Mouse (Mus musculus): ENCODE data around the gene Med16.

Gene Med16

DNA sequence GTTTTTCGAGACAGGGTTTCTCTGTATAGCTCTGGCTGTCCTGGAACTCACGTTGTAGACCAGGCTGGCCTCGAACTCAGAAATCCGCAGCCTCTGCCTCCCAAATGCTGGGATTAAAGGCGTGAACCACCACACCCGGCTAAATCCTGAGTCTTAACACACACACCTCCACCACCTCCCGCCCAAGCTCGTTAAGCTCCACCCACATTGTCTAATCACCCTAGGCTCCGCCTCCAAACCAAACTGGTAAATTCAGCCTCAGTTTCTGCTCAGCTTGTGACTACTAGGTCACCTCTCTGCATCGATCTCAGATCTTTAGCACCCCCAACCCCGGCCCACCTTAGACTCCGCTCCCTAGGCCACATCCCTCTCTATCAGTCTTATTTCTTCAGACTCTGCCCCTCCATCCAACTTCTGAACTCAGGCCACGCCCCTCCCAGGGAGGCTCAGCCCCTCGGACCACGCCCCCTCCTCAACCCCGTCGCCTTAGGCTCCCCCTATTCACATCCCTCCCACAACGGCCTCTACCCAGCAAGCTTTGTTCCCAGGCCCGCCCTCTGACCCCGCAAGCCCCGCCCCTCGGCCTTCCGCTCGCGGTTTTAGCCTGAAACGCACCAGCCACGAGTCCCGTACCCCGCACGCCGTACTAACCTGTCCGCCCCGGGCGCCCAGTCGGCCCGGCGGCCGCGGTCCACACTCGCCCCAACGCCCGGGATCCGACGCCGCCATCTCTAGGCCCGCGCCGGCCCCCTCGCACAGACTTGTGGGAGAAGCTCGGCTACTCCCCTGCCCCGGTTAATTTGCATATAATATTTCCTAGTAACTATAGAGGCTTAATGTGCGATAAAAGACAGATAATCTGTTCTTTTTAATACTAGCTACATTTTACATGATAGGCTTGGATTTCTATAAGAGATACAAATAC lies at the start of gene Med16:
Gene Med16 (minus strand): TSS at position 757 of the 925 bp plus-strand sequence.
- peak; percentile 95 to 97 for DNase-seq (ENCODE audit: low spot score in 2 of 2)

GRCm38 (mm10) chr10:79958140-79958816 lies 49.6 kb upstream of the Med16 start:
- DNase-seq (ENCODE audit: low spot score in 2 of 2): peak; percentile 69 to 86

- DNase-seq (ENCODE audit: low spot score in 2 of 2): no peak
Observed at GRCm38 (mm10) chr10:79956643-79957154, 48.0 kb upstream of the Med16 start.

- no peak for DNase-seq (ENCODE audit: low spot score in 2 of 2)
Observed at GRCm38 (mm10) chr10:79955691-79956090, 47.0 kb upstream of the Med16 start.

DNA sequence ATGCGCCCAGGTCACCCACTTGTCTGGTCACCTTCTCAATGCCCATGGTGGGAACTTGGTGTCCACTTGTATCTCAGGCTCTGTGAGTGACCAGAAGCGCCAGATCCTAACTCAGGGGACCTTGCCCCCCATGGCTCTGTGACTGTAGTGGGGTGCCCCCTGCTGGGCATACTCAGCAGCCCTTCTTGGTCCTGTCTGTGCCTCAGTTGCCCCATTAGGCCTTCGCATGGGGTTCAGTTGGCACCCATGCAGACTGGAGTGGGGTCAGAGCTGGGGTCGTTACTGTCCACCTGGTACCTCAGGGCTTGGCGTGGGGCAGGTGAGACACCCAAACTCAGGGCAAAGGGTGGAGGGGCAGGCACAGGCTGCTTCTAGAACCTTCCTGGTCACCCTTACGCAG lies 45.2 kb upstream of the Med16 start:
- DNase-seq (ENCODE audit: low spot score in 2 of 2): no peak

GRCm38 (mm10) chr10:79950661-79951060 lies 41.9 kb upstream of the Med16 start:
- DNase-seq (ENCODE audit: low spot score in 2 of 2): no peak

DNA sequence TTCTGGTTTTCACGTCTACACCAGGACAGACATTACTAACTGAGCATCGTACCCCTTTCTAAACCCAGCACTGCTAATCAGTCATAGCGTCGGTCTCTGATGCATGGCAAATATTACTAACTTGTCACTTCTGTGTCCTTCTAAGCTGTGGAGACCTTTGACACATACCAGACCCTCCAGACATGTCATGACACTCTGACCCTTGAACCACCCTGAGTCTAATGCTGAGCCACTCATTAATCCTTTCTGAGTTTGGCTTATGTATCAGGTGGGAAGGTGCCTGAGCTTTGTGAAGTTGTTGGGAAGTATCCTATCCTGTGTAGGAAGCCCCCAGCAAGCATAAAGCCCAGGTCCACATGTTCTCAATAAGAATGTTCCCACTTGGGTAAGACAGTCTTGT lies 41.1 kb upstream of the Med16 start:
- no peak for DNase-seq (ENCODE audit: low spot score in 2 of 2)

- DNase-seq (ENCODE audit: low spot score in 2 of 2): no peak
Observed at GRCm38 (mm10) chr10:79947502-79947901, 38.8 kb upstream of the Med16 start.

DNA sequence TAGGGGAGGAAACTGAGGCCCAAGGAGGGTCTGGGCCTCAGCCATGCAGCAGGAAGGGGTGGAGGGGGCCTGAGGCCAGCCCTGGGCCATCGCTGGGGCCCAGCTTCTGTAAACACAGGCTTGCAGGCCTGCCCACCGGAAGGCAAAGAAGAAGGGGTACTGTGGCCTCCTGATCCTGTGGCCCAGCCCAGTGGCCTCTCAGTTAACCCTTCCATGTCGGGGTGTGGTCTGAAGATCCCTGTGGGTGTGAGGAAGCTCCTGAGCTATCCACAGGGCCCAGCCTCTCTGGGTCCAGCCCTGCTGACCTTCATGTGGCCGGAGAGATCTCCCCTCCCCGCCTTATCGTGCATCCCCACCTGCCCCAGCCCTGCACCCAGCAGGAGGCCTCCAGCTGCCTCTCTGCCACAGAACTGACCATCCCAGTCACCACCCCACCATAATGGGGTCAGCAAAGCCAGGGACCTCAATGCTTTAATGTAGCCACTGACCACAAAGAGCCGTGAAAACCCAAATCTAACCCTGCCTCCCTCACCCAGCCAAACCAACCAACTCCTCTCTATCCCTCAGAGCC lies 38.1 kb upstream of the Med16 start:
- no peak for DNase-seq (ENCODE audit: low spot score in 2 of 2)

DNA sequence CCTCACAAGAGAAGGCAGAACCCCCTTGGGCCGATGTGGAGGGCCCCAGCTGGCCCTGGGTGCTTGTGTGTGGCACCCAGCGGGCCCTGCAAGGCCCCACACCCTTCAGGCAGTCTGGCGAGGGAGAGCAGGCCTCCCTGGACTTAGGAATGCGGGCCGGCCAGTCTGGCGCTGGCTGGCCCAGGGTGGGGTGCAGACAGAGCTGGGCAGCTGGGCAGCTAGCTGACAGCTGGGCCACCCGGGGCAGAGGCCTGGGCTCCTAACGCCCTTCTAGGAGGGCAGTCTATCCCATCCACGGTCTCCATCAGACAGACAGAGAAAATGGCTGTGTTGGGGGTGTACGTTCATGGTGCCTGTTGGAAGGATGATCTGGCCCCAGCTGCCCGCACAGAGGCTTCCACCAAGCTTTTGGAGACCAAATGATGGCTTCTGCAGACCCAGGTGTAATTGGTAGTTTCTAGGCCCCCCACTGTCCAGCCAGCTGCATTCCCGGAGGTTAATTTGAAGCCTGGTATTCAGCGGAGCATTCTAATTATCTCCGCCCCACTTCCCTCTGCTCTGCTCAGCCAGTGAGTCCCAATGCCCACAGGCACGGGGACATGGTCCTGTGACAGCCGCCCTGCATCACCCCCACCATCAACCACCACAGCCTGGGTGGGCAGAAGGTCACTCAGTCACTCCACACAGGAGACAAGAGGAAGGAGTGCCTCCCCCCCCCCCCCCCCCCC lies 36.9 kb upstream of the Med16 start:
- DNase-seq (ENCODE audit: low spot score in 2 of 2): peak in 1 of 2 experiments; percentile 53

DNA sequence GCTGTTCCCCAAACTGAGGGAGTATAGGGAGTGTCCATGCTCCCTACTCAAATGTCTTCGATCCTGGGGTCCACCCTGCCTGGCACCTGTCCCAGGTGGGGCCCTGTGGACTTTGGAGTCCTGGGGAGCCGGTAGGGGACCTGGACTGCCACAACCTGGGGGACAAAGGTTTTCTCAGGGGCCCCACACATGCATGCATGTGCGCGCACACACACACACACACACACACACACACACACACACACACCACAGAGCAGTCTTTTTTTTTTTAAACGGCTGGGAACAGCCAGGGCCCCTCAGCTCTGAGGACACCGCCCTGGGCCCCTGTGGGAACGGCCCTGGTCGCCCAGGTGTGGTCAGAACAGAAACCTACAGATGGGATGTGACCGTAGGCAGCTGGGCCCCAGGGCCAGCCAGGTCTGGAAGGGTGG lies 34.8 kb upstream of the Med16 start:
- no peak for DNase-seq (ENCODE audit: low spot score in 2 of 2)

- no peak for DNase-seq (ENCODE audit: low spot score in 2 of 2)
Observed at GRCm38 (mm10) chr10:79942988-79943387, 34.3 kb upstream of the Med16 start.

GRCm38 (mm10) chr10:79940749-79941148 lies 32.0 kb upstream of the Med16 start:
- DNase-seq (ENCODE audit: low spot score in 2 of 2): no peak

DNA sequence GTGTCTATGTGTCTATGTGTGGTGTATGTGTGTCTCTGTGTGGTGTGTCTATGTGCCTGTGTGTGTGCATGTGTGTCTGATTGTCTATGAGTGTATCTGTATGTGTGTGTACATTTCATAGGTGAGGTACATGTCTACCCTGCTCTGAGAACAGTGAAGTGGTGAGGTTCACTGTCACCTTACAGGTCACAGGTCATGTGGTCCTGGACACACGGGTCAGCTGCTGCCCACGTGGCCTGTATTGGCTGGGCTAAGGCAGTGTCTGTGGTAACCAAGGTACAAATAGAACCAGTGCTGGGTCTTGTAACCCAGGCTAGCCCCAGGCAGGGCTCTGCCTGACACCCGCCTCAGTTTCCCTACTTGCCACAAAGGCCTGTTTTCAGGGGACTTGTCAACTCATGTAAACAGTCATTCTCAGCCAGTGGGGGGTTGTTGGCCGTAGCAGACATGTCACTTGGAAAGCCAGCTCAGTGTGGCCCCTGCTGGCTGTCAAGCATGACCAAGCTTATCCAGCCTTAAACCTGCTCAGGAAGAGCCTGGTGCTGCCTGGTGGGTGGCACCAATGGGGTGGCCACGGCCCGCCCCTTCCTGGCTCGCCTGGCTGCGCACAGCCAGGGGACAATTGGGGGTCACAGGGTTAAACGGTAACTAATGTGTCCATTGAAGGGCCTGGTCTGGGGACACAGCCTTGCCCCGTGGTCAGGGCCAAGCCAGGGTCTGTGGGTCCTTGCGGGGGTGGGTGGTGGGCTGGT lies 29.2 kb upstream of the Med16 start:
- no peak for DNase-seq (ENCODE audit: low spot score in 2 of 2)

DNA sequence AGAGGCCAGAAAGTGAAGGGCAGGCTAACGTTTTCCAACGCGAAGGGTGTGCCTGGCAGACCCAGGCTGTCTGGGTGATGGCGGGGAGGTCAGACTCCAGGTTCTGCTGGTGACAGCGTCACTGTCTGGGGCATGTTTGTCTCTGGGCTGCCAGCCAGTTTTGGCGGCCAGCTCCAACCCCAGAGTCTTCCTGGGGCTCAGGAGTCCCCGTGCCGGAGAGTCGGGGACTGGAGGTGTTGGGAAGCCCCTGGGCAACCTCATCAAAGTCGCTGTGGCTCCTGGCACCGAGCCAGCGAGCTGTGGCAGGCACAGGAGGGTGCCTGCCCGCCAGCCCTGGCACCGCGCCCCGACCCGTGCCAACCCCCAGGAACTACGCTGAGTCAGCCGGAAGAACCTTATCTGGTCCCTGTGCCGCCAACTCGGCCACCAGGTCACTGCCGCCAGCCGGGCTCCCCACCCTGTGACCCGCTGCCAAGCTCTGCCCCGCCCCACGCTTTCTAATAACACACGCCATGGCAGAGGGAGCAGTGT lies 28.3 kb upstream of the Med16 start:
- DNase-seq (ENCODE audit: low spot score in 2 of 2): peak; percentile 78

GRCm38 (mm10) chr10:79936284-79936910 lies 27.7 kb upstream of the Med16 start:
- no peak for DNase-seq (ENCODE audit: low spot score in 2 of 2)

DNA sequence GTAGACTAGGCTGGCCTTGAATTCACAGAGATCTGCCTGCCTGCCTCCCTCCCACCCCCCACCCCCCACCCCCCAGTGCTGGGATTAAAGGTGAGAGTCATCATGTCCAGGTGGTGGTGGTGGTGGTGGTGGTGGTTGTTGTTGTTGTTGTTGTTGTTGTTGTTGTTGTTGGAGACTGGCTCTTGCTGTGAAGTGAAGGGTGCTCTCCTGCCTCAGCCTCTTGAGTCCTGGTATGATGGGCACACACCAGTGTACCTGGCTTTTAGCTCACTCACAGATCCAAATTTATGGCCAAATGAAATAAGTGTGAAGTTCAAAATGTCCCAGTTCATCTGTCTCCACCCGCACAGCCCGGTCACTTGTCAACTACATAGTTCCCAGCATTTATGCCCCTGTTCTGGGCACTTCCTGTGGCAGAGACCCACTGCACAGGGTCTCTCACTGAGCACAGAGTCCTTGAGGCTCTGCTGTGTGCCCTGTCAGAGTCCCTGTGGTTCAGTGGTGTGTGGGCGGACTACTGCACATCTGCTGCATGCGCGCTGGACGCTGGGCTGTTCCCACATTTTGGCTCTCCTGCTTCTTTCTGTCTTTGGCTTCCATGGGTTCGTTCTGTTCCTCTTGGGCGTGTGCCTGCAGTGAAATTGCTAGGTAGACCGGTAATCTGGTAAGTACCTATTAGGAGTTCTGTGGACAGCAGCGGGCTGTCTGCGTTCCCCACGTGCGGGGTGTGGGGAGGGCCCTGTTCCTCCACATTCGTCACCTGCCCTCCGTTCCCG lies 26.3 kb upstream of the Med16 start:
- DNase-seq (ENCODE audit: low spot score in 2 of 2): no peak

DNA sequence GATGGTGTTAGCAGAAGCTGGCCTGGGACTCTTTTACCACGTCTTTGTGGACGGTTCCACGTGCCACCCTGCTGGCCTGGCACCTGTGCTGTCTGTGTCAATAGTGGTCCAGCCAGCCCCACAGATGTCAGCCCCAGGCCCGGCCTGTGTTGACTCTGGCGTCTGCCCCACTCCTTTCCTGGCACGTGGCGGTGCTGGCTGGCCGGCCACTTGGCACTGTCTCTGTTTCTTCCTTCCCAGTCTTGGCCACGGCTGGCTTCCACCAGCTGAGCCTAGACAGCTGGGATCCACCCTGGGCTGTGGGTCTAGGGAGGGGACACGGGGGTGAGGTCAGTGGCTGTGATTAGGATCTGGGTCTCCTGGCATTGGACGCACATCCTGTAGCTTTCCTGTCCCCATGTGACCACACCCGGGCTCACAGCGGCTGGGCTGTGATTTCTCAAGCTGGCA lies 25.6 kb upstream of the Med16 start:
- peak; percentile 75 to 78 for DNase-seq (ENCODE audit: low spot score in 2 of 2)

- no peak for DNase-seq (ENCODE audit: low spot score in 2 of 2)
Observed at GRCm38 (mm10) chr10:79933861-79934260, 25.1 kb upstream of the Med16 start.
